Mouse (Mus musculus): ENCODE data around the gene Pxt1. TPM values are rescaled to one million over a fixed set of nuclear protein-coding genes. Genes with fewer than 3 reads are reported as not detected.

Gene Pxt1
- polyA plus RNA-seq, 1 experiment from 2014 or later: 0.51 TPM

DNA sequence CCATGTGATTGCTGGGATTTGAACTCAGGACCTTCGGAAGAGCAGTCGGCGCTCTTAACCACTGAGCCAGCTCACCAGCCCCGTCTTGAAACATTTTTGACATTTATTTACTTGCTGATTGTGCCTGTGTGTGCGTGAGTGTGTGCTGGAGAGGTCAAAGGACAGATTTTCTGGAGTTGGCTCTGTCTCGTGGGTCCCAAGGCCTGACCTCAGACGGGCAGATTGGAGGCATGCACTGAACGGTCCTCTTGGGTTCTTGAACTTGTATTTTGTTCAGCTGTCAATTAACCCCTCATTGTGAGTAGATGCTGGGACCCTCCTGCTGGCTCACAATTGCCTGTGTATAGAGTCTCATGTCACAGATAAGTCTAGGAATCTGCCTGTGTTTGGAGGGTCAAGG is 57.4 kb downstream of the Pxt1 start:
- H3K9ac ChIP-seq: no peak overlapping the region
- WGBS (ENCODE audit: insufficient replicate concordance): 68% methylated on average over 8 of the region's 8 CpGs
- H3K27ac ChIP-seq: no peak overlapping the region
- H3K4me3 ChIP-seq: no peak overlapping the region
- H3K9me3 ChIP-seq (replicated peaks): no peaks in the 10 kb centered on the region
- H3K36me3 ChIP-seq: no peaks in the 10 kb centered on the region
- H3K27me3 ChIP-seq (replicated peaks): peaks cover 13% of the 10 kb centered on the region
- no peak for ATAC-seq
- H3K4me2 ChIP-seq: no peak overlapping the region
- H3K4me1 ChIP-seq: peaks cover 4% of the 10 kb centered on the region

DNA sequence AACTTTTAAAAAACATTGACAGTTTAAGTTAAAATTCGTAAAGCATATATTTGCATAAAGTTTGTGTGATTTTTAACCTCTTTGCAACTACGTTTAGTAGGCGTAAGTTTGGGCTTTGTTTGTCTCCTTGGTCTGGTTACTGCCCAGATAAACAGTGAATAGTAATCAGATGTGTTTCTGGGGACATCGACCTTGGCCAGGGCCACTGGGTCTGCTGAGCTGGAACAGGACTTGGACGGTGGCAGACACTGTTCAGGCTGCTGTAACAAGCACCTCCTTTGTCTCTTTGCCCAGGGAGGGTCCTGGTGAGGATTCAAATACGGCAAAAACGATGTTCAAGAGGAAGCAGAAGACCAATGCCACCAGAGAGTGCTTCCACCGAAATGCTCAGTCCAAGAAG is 58.4 kb downstream of the Pxt1 start:
- Histone ChIP-seq H3K9ac (no peak overlapping the region), H3K9me3 (replicated peaks) (no peaks in the 10 kb centered on the region), H3K27me3 (replicated peaks) (peaks cover 24% of the 10 kb centered on the region), H3K27ac (no peak overlapping the region), H3K4me1 (peaks cover 5% of the 10 kb centered on the region), H3K4me3 (no peak overlapping the region), H3K4me2 (no peak overlapping the region), H3K36me3 (no peaks in the 10 kb centered on the region)
- WGBS (ENCODE audit: insufficient replicate concordance): 65% methylated on average over 8 of the region's 8 CpGs
- no peak for ATAC-seq

Other genes with a start within 250 kb of the Pxt1 start
- 2.5 and 3.1 TPM in 2 replicates for gene AC170998.1, start 217.8 kb downstream of the Pxt1 start, polyA plus RNA-seq (2016; fragmentation: Nextera tagmentation; extraction: Ambion mirVana)
- 2.3 and 2.5 TPM in 2 replicates for gene Mapk13, start 174.5 kb downstream of the Pxt1 start, polyA plus RNA-seq (2016; fragmentation: Nextera tagmentation; extraction: Ambion mirVana)
- 67.4 and 68.8 TPM in 2 replicates for gene Brpf3, start 142.8 kb downstream of the Pxt1 start, polyA plus RNA-seq (2016; fragmentation: Nextera tagmentation; extraction: Ambion mirVana)
- gene Pnpla1, start 85.4 kb downstream of the Pxt1 start, polyA plus RNA-seq (2016; fragmentation: Nextera tagmentation; extraction: Ambion mirVana): not detected in 2 replicates
- gene 4930539E08Rik, start 28.5 kb downstream of the Pxt1 start, polyA plus RNA-seq (2016; fragmentation: Nextera tagmentation; extraction: Ambion mirVana): 0.17 and 0.25 TPM in 2 replicates
- 87.0 and 92.4 TPM in 2 replicates for gene Kctd20, start 8.1 kb upstream of the Pxt1 start, polyA plus RNA-seq (2016; fragmentation: Nextera tagmentation; extraction: Ambion mirVana)
- 56.7 and 58.2 TPM in 2 replicates for gene Stk38, start 64.2 kb upstream of the Pxt1 start, polyA plus RNA-seq (2016; fragmentation: Nextera tagmentation; extraction: Ambion mirVana)
- 372 and 377 TPM in 2 replicates for gene Srsf3, start 88.8 kb upstream of the Pxt1 start, polyA plus RNA-seq (2016; fragmentation: Nextera tagmentation; extraction: Ambion mirVana)
- 8.3 and 9.6 TPM in 2 replicates for gene Cdkn1a, start 147.1 kb upstream of the Pxt1 start, polyA plus RNA-seq (2016; fragmentation: Nextera tagmentation; extraction: Ambion mirVana)
- gene Rab44, start 170.3 kb upstream of the Pxt1 start, polyA plus RNA-seq (2016; fragmentation: Nextera tagmentation; extraction: Ambion mirVana): 5.0 and 5.4 TPM in 2 replicates